Mouse (Mus musculus): Measurements from ENCODE around the gene Zfp2. TPM values are rescaled to one million over a fixed set of nuclear protein-coding genes. Genes with fewer than 3 reads are reported as not detected.

Zfp2 gene
- polyA plus RNA-seq (2017; shearing (Covaris generic)) = under 1 TPM in 1 of 3 experiments, not detected in 2; 0.20 TPM

DNA sequence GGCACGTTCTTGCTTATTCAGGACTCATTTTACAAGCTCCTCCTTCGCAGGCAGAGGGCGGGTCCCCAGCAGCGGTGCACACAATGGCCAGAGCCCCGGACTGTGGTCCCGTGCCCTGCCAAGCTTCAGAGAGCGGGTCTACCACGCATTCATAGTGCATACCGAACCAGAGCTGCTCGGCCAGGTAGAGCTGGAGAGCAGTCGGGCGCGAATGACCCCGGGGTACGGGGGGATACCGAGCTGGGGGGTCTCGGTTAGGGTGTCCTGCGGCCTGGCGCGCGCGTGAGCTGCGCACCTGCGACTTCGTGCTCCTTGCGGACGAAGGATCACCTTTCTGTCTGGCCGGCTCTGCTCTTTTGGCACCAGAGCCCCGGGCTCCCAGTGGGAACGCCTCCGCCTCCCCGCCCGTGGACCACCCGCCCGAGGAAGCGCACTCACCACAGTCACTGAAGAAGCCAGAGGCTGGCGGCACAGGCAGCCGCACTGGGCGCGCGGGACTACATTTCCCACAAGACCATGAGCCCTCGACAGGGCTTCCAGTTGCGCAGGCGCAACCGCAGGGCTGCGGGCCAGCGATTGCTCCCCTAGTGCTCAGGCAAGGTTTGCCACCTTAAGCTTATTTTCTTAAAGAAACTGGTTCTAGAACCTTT is at the start of gene Zfp2:
Zfp2 (minus strand) TSS at position 495 of the 650 bp plus-strand sequence.
- peak; percentile 25 for ATAC-seq

DNA sequence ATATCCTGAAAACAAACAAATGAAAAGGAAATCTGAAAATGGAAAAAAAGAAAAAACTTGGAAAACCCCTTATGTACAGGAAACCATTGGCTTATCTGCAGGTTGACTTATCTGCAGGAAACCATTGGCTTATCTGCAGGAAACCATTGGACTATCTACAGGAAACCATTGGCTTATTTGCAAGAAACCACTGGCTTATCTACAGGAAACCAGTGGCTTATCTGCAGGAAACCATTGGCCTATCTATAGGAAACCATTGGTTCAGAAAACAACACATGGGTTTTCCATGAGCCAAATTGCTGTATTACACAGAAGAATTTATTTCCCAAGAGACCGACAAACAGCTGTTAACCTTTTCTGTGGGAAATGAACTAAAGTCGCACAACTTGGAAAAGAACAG is 48.9 kb upstream of the Zfp2 start:
- ATAC-seq = no peak

DNA sequence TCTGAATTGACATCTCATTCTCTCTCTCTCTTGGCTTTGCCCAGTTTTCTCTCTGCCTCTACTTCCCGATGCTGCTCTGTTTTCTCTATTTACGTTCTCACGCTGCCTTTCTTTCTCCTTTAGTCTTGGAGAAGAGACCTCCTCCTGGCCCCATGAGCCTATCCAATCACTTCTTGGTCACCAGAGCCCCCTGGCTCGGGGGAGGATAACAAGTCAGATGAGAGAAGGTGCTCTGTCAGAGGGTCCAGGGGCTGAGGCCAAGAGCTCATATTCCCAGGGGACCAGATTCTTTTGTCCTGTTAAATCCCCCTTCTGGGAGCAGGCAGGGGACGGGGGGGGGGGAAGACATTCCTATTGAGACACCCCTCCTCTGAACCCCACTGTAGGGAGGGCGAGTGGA is 37.7 kb upstream of the Zfp2 start, which contains the start of gene Prop1:
Prop1 (minus strand) TSS at position 101 of the 400 bp plus-strand sequence.
- no peak for ATAC-seq

DNA sequence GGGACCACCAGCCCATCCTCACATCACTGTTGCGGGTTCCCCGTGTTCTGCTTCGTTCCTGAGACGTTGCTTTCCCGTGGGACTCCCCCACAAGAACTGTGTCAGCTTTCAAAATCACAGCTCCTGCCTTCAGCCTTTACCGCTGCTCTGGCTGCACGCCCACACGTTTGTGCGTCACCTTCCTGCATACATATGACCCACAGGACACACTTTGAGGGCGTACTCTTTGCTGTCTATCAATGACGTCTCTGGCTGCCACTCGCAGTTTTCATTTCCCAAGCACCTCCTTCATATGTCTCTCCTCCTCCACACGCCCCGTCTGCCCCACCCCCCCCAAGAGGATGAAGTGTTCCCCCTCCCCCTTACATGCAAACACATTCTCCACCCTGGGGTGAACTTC is 36.3 kb upstream of the Zfp2 start:
- no peak for ATAC-seq

DNA sequence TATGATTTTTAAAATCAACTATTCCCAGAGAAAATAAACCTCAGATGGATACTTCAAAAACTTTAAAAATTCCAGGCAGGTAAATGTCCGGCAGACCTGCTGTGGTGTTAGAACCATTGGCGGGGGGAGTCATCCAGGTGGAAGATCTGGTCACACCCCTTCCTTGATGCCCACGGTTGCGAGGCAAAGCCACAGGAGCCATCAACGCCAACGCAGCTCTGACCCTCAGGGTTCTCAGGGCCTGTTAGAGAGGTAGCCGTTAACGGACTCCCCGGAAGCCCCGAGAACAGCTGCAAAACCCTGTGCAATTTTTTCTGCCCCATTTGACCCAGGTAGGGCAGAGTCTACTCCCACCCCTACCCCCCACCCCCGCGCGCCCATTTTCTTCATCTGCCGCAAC is 27.5 kb upstream of the Zfp2 start, which contains the start of gene 4933414I15Rik:
4933414I15Rik (minus strand) TSS at position 260 of the 400 bp plus-strand sequence.
- no peak for ATAC-seq

DNA sequence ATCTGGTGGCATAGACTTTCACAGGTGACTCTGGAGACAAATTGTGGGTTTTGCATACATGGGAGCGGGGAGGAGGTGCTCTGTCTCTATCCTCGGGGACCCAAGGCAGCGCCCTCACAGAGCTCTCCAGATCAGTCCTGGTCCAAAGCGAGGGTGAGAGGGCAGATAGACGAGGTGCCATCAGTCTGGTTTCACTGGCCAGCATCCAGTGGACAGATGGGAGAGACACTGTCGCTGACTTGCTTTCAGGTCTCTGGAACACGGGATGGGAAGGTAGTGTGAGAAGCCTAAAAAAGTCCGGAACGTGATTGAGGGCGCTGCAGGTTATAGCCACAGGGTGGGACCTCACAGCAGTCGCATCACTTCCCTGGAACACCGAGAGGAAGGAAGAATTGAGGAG is 26.4 kb upstream of the Zfp2 start:
- no peak for ATAC-seq

DNA sequence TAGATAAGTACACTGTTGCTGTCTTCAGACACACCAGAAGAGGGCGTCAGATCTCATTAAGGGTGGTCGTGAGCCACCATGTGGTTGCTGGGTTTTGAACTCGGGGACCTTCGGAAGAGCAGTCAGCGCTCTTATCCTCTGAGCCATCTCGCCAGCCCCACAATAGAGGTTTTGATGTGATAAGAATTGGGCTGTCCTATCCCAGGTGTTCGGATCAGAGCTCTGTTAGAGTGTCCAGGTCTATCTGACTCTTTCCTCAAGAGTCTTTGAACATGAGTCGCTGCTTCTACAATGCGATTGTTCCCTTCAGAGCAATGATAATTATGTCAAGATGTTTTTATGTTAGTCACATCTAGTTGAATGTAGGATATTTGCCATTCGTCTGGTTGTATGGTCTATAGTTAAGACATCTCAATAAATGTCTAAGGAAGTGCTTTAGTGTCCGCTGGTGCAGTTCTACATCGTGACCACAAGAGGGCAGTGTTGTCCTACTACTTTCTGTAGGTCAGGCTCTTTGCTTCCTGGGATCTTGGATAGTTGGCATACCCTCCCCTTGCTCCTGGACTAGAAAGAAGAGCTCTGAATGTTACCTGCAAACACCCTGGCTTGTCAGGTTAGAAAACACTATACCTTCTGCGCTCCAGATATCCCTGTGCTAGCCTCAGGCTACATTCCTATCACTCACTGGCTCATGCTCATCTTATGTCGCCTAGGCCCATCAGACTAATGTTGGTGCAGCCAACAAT is 23.8 kb upstream of the Zfp2 start:
- no peak for ATAC-seq

DNA sequence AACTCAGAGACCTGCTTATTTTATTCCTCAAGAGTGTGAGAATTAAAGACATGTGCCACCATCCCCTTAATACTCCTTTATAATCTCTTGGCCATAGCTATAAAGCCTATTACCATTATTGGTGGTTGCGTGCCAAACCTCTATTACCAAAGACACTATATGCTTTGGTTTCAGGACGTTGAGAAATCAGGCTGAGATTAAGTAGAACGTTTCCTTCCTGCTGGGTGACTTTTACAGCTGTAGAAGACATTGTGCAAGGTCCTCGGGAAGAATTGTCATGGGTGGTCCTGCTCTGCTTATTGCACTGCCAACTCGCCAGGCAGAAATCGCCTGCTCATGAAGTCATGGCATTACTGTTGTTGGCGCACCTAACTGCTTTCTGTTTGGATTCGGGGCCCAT is 22.5 kb upstream of the Zfp2 start:
- ATAC-seq = no peak

DNA sequence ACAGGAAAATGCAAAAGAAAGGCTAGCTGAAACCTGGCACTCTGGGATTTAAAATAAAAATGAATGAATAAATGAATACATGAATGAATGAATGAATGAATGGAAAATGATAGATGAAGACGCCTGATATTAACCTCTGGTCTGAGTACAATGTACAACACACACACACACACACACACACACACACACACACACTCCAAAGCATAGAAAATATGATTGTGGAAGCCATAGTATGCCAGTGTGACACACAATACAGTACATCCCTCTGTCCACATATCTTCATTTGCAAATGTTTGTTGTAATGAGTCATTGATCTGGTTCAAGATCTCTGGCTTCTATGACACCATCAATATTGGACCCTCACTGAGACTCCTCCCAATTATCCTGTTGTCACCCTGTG is 16.1 kb upstream of the Zfp2 start:
- ATAC-seq = no peak

DNA sequence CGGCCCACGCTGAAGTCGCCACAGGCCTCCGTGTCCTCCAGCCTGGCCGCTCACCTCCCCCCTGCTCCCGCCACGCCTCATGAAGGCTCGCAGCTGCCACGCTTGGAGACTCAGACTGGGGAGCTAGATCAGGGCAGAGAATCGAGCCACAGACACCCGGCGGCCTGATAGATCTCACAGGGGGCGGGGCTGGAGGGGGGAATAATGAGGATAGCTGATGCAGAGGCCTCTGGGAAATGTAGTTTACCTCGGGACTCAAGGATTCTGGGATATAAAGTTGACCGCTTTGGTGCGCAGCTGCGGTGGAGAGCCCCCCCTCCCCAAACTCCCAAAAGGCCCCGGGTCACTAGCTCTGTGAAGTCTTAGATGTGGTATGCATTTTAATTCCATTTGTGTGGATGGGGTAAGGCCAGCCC is 15.5 kb upstream of the Zfp2 start, which contains the start of gene Zfp354b:
Zfp354b (minus strand) TSS at position 183 of the 416 bp plus-strand sequence.
- no peak for ATAC-seq

DNA sequence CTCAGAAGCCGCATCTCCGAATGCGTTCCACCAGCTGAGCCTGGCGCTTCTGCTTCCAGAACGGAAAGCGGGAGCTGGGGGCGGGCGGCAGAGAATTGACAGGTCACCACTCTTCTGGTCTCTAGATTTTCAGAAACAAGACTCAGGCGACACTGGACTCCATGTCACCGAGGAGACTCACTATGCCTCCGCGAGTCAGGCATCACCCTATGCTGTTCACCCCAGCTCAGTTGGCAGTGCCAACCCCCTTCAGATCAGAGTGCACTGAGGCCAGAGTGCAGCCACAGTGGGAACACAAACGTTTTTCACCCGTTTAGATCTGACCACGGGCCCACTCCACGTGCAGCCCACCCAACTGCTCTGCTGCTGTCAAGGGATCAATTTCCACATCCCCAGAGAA is 15.1 kb upstream of the Zfp2 start:
- ATAC-seq = no peak

DNA sequence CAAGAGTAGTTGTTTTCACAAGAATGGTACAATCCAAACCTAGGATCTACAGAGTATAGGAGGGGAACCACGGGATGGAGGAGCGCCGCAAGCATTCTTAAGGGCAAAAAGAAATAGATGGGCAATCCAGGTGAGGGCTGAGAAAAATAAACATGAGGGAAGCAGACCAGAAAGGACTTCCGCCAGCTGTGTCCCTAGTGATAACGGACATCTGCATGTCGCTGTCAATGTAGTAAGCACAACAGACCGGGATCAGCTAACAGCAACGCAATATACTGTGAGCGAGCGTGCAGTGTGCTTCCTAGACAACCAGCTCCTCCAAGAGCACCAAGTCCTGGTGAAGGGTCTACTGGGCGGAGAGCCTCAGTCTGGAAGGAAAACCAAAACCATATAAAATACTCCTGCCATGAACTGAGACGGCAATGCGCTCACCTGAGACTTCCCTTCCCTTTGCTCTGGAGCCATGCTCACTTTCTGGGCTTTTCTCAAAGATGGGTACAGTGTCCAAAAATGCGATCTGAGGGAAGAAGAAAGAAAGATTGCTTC is 14.6 kb upstream of the Zfp2 start:
- no peak for ATAC-seq

DNA sequence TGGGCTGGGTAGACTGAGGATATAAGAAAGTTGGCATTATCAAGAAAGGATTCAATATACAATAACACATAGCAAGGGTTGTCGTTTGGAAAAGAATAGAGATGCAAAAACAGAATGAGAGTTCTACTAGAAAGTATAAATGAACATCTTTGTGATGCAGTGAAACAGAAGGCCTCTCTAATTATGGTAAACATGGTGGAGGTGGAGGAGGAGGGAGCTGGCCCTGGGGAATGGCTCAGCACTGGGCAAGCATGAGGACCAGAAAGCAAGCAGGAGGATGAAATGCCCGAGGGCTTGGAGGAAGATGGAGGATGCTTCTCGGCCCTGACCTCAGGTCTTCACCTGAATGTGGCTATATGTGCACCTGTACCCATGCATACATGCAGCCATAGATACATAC is 1.5 kb downstream of the Zfp2 start:
- no peak for ATAC-seq

DNA sequence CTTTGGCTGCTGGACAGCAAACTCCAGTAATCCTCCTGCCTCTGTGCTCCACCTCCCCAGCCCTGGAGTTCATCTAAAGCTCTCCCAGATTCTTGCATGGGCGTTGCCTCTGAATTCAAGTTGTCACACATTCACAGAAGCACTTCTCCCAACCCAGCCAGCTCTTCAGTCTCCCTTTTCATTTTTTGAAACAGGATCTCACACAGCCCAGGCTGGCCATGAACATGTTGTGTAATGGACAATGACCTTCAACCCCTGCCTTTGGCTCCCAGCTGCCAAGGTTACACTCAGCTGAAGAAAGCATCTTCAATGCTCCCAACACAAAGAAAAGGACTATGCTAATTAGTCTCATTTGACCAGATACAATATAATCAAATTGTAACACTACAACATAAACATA is 2.7 kb downstream of the Zfp2 start:
- ATAC-seq = no peak

DNA sequence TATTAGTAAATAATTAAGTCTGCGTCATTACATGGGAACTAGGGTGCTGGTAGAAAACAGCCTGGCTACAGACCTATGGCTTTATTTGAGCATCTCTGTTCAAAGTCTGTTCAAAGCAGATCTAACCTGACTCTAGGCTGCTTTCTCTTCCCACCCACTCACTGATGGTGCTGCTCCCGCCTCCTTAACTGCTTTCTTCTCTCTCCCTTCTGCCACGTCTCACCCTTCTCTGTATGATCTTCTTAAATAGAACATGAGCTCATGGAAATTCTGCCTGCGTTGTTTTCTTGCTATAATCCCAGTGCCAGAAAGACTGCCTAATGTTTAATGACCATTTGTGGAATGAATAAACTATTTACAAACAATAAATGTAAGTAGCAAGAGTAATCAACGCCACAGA is 7.8 kb downstream of the Zfp2 start:
- ATAC-seq = no peak

DNA sequence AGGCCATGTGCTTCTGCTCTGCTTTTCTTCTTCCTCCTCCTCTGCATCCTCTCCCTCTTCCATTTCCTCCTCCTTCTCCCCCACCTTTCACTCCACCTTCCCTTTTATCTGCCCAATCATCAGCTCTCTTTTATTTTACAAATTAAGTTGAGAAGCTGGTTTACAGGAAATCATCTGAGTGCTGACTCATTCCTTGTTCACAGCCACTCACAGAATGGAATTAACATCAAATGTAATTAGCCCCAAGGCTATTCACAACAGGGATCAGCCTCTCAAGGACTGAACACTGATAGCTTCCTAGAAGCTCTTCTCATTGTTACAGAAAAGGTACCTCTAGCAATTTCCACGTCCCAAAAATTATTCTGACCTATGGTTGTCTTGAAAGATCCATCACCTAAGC is 18.6 kb downstream of the Zfp2 start:
- ATAC-seq = no peak

DNA sequence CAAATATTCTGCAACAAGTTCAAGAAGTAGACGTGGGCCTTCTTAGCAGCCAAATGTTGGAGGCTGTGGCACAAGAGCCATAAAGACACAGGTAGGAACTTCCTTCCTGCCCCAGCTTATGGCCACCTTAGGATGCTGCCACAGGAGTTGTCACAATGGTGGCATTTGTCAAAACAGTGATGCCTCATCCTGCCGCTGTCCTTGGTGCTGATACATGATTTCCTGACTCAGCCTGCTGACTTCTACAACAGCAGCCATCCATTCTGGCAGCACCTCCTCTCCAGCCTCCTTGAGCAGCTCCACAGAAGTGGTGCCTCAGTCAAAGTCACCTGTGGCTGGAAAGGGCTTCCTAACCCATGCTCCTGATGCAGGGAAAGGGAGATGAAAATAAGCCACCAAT is 23.5 kb downstream of the Zfp2 start:
- no peak for ATAC-seq

DNA sequence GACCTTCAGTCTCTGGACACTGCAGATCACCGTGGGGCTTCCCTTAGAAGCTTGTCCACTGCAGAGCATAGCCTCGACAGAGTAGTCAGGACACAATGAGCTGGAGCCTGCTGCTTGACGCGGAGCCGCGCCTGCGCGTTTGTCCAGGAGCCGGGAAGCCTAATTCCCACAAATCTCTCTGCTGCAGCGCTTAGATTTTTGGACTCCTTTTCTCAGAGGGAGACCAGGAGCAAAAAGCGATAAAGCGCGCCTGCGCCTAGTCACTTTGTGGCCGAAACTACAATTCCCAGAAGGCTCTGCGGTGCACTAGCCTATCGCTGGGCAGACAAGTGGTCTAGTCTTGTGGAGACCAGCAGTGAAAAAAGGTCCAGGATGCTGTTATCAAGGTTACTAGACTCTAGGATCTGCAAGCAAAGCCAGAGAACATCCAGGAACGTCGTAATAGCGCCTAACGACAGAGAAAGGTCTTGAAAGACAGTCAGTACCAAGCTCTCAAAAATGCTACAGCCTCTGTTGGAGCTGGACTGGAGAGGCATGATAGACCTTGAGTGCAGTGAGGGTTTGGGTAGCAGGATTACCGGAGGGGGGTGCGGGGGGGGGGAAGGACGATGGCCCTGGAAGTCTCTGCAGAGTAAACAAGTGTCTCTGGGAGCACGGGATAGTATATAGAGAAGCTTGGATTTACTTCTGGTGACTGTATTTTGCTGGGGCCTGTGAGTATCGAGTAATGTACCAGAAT is 28.4 kb downstream of the Zfp2 start, which contains the start of gene Zfp454:
Zfp454 (minus strand) TSS at position 262 of the 739 bp plus-strand sequence.
- ATAC-seq = no peak

DNA sequence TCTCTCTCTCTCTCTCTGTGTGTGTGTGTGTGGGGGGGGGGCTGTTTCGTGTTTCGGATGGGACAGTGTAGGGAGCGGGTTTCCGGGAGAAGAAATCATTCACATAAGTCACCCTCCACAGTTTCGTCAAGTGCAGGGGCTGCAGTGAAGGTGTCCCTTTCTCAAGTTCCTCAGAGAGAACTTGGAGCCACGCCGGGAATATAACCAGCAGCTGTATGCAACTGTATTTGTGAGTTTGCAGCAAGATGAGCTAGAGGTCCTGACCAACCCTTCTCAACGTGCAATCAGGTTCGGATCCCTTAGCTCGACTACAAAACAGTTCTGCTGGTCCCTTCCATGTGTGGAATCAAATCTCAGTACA is 29.1 kb downstream of the Zfp2 start:
- ATAC-seq = no peak

DNA sequence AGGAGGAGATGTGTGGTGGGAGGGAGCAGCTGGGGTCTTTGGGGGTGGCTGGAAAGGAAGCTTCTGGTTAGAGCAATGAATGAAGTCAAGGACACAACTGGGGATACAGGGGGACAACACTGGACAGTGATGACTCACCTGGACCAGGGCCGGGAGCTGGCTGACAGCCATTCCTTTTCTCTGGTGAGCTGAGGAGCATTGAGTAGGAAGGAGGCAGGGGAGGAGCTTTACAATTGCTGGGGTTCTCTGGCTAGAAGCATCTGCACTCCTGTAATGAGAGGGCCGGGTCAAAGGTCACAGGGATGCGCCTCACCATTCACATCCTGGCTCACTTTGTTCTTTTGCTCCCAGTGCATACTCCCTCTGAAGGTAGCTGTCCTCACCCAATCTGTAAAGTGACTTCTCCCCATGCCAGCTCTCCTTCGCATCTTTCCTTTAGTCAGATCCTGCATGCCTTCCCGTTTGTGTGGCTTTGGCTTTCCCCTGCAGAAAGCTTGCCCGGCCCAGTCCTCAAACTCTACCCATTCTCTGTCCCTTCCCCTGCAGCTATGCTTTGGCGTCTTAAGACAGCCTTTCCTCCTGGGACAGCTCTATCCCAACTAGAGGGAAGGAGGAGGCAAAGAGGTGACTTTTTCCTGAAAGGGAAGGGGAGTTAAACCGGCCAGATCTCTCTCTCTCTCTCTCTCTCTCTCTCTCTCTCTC is 29.6 kb downstream of the Zfp2 start:
- no peak for ATAC-seq

DNA sequence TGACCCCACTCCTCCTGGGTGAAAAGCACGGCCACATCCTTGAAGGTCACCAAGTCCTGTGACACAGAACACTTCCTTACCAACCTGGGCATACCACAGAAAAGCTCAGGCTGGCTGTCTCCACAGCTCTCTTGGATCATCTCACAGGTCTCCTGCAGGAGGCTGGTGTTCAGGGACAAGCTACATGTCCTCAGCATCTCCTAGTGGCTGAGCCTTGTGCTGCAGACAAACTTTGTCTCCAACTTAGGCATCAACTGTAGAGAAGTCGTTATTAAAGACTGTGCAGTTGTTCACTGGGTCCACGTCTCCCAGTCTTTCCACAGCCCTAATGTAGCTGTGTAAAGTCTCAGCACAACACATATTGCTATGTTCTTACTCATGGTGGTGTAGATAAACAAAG is 32.2 kb downstream of the Zfp2 start:
- ATAC-seq = no peak

DNA sequence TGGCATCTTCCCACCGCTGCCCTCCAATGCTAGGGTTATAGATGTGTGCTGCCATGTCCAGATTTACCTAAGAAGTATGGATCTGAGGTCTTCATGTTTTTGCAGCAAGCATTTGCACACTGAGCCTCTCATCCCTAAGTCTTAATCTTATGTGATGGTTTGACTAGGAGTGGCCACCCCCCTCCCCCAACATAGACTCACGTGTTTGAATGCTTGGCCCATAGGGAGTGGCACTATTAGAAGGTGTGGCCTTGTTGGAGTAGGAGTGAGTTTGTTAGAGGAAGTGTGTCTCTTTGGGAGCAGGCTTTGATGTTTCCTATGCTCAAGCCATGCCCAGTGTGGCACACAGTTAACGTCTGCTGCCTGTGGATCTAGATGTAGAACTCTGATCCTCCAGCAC is 37.3 kb downstream of the Zfp2 start:
- ATAC-seq = no peak

Data from inflammation-experienced regulatory T-cells, adult 6 months (primary cell).